Mouse (Mus musculus) erythroblast, embryonic 14.5 days (primary cell): ENCODE measurements around the gene Mrpl19.

Experiments used
- GATA1 ChIP-seq: IDR thresholded peaks from 2 replicates; pipeline ENCODE4 v1.6.1; 2012; ENCODE audit warnings: low read length, inconsistent platforms, mixed read lengths
- TAL1 ChIP-seq: IDR thresholded peaks from 3 replicates; pipeline ENCODE4 v1.6.1; 2012; ENCODE audit warnings: low read length, inconsistent platforms, mixed read lengths

DNA sequence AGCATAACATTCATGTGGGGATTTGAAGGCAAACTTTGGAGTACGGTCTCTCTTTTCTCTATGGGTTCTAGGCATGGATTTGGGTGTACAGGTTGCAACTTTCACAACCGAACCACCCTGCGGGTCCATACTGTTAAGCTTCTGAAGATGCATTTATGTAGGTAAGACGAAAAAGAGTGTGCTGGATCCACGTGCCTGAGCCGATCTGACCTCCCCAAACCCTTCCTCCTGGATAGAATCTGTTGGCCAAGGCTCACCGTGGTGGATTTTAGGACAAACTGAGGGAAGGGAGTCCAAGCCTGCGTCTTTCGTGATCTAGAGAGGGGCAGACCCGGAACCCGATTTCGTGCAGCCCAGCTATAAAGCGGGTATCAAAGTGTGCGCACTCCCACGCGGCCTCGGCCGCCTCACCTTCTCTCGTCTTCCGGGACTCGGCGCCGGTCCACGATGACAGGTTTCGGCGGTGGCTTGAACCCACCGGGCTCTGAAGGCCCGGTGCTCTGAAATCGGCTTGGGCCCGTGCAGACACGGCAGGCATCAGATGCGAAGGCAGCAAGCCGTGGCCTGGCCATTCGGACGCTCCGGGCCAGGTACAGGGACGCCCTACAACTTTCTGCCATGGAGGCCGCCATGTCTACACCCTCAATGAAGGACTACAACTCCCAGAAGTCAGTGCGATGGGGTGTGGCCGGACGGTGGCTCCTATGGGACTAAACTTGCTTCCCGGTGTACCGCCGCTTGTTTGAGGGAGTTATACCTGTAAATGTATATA lies at the start of gene Mrpl19:
- TF ChIP-seq TAL1 (no peak), GATA1 (no peak)
